In genomic region chr7:19577877-19578414, GRCm38 (mm10) we compare ENCODE assay signal across 8 mouse cellular contexts. TPM values are rescaled to one million over a fixed set of nuclear protein-coding genes. Genes with fewer than 3 reads are reported as not detected.
DNase-seq lines count a peak whose midpoint lies in the region; ATAC-seq lines count a peak whose summit lies in the region.

No protein-coding gene starts in this region.

- H3K36me3 ChIP-seq in heart, embryonic 10.5 days: peaks cover 36% of the 10 kb centered on the region
- H3K36me3 ChIP-seq in hindbrain, embryonic 13.5 days: peaks cover 35% of the 10 kb centered on the region

- intact Hi-C loops in heart, postnatal 25 days (cut with DNase I): no loop called here

- H3K27ac ChIP-seq in heart, embryonic 10.5 days: no peak overlapping the region
- no peak overlapping the region for H3K27ac ChIP-seq in hindbrain, embryonic 13.5 days

- H3K27me3 ChIP-seq in heart, embryonic 10.5 days (ENCODE audit: insufficient read depth, poor library complexity, severe bottlenecking): peaks cover 61% of the 10 kb centered on the region
- H3K27me3 ChIP-seq in hindbrain, embryonic 13.5 days: peaks cover 66% of the 10 kb centered on the region

- no peak for DNase-seq in heart, embryonic 10.5 days (ENCODE audit: low spot score)
- DNase-seq in heart, postnatal 25 days (ENCODE audit: low spot score): no peak
- peak; percentile 47 to 62 for DNase-seq in cerebellum, postnatal 25 days
- DNase-seq in lung, postnatal 14 days: peak; percentile 22
- DNase-seq in spleen, postnatal 36 days (ENCODE audit: low spot score in 2 of 2): peak; percentile 82 to 84
- no peak for DNase-seq in frontal cortex, postnatal 36 days (ENCODE audit: low spot score in 2 of 2)

- H3K4me3 ChIP-seq in heart, embryonic 10.5 days: peak overlapping the region; percentile 60
- H3K4me3 ChIP-seq in hindbrain, embryonic 13.5 days: peak overlapping the region; percentile 31

- H3K4me1 ChIP-seq in heart, embryonic 10.5 days: peaks cover 22% of the 10 kb centered on the region
- peaks cover 18% of the 10 kb centered on the region for H3K4me1 ChIP-seq in hindbrain, embryonic 13.5 days (replicated peaks)

- 16% methylated on average over 10 of the region's 10 CpGs for WGBS in heart, embryonic 10.5 days
- 20% methylated on average over 10 of the region's 10 CpGs for WGBS in hindbrain, embryonic 13.5 days

- H3K4me2 ChIP-seq in hindbrain, embryonic 13.5 days: peak overlapping the region; percentile 53

- no peaks in the 10 kb centered on the region for H3K9me3 ChIP-seq in heart, embryonic 10.5 days
- no peaks in the 10 kb centered on the region for H3K9me3 ChIP-seq in hindbrain, embryonic 13.5 days

- H3K9ac ChIP-seq in hindbrain, embryonic 13.5 days: 0 out of 2 replicates have a peak overlapping the region, but pooled peaks have one; percentile 59

- no peak for ATAC-seq in hindbrain, embryonic 13.5 days (ENCODE audit: low FRiP score)
- no peak; the same call in 1 of the 2 replicates for ATAC-seq in erythroid progenitor cell, adult 5-6 weeks (replicated peaks; ENCODE audit: low FRiP score, poor library complexity, severe bottlenecking)

RNA-seq across cellular contexts. Expression of gene Gemin7, which starts 0.6 kb away (rescaled TPM):
- 149 and 182 TPM in 2 replicates for polyA plus RNA-seq in heart, embryonic 10.5 days (2016; fragmentation: Nextera tagmentation; extraction: Ambion mirVana)
- 10 to 100 TPM; 44.6 to 45.6 TPM for total RNA-seq in heart, postnatal 25 days (2021)
- 139 and 144 TPM in 2 replicates for polyA plus RNA-seq in hindbrain, embryonic 13.5 days (2015; fragmentation: Nextera tagmentation; extraction: Ambion mirVana)
- total RNA-seq in erythroid progenitor cell, adult 5-6 weeks (2015; ENCODE audit: low replicate concordance): 78.9 and 80.1 TPM in 2 replicates
- 19.6 and 26.4 TPM in 2 replicates for total RNA-seq in erythroid progenitor cell, adult 5-6 weeks (2017; ENCODE audit: low replicate concordance)

RNA-seq across cellular contexts. Expression of gene Zfp296, which starts 0.9 kb away (rescaled TPM):
- polyA plus RNA-seq in heart, embryonic 10.5 days (2016; fragmentation: Nextera tagmentation; extraction: Ambion mirVana): 0.41 and 0.69 TPM in 2 replicates
- total RNA-seq in heart, postnatal 25 days (2021): under 1 TPM; 0.28 to 0.49 TPM
- polyA plus RNA-seq in hindbrain, embryonic 13.5 days (2015; fragmentation: Nextera tagmentation; extraction: Ambion mirVana): 0.17 and 0.22 TPM in 2 replicates
- total RNA-seq in erythroid progenitor cell, adult 5-6 weeks (2015; ENCODE audit: low replicate concordance): not detected in 2 replicates
- total RNA-seq in erythroid progenitor cell, adult 5-6 weeks (2017; ENCODE audit: low replicate concordance): 1.7 TPM in 1 of 2 replicates, not detected in the other

RNA-seq across cellular contexts. Expression of gene Ppp1r37, which starts 15.1 kb away (rescaled TPM):
- 17.9 and 30.0 TPM in 2 replicates for polyA plus RNA-seq in heart, embryonic 10.5 days (2016; fragmentation: Nextera tagmentation; extraction: Ambion mirVana)
- 10 to 100 TPM; 48.0 to 52.3 TPM for total RNA-seq in heart, postnatal 25 days (2021)
- polyA plus RNA-seq in hindbrain, embryonic 13.5 days (2015; fragmentation: Nextera tagmentation; extraction: Ambion mirVana): 32.1 and 32.7 TPM in 2 replicates
- total RNA-seq in erythroid progenitor cell, adult 5-6 weeks (2015; ENCODE audit: low replicate concordance): 51.1 and 51.5 TPM in 2 replicates
- 54.5 and 74.7 TPM in 2 replicates for total RNA-seq in erythroid progenitor cell, adult 5-6 weeks (2017; ENCODE audit: low replicate concordance)

RNA-seq across cellular contexts. Expression of gene Clasrp, which starts 26.3 kb away (rescaled TPM):
- 38.7 and 47.6 TPM in 2 replicates for polyA plus RNA-seq in heart, embryonic 10.5 days (2016; fragmentation: Nextera tagmentation; extraction: Ambion mirVana)
- total RNA-seq in heart, postnatal 25 days (2021): 10 to 100 TPM; 14.5 to 20.5 TPM
- 54.2 and 60.5 TPM in 2 replicates for polyA plus RNA-seq in hindbrain, embryonic 13.5 days (2015; fragmentation: Nextera tagmentation; extraction: Ambion mirVana)
- 12.3 and 14.3 TPM in 2 replicates for total RNA-seq in erythroid progenitor cell, adult 5-6 weeks (2015; ENCODE audit: low replicate concordance)
- 19.9 and 45.4 TPM in 2 replicates for total RNA-seq in erythroid progenitor cell, adult 5-6 weeks (2017; ENCODE audit: low replicate concordance)

RNA-seq across cellular contexts. Expression of gene Relb, which starts 51.3 kb away (rescaled TPM):
- polyA plus RNA-seq in heart, embryonic 10.5 days (2016; fragmentation: Nextera tagmentation; extraction: Ambion mirVana): 3.3 and 3.8 TPM in 2 replicates
- 1 to 10 TPM; 7.3 to 7.6 TPM for total RNA-seq in heart, postnatal 25 days (2021)
- polyA plus RNA-seq in hindbrain, embryonic 13.5 days (2015; fragmentation: Nextera tagmentation; extraction: Ambion mirVana): 4.9 and 5.4 TPM in 2 replicates
- 1.7 and 3.2 TPM in 2 replicates for total RNA-seq in erythroid progenitor cell, adult 5-6 weeks (2015; ENCODE audit: low replicate concordance)
- 4.0 TPM in 1 of 2 replicates, not detected in the other for total RNA-seq in erythroid progenitor cell, adult 5-6 weeks (2017; ENCODE audit: low replicate concordance)

Comparison
In these comparisons a context has a peak if more than half of its experiments do, and no peak if none do; other contexts are left out.
1. DNase-seq: peak in cerebellum, postnatal 25 days (2 of 2), lung, postnatal 14 days (single experiment) and spleen, postnatal 36 days (2 of 2); none in heart, embryonic 10.5 days (single experiment), heart, postnatal 25 days (single experiment) and frontal cortex, postnatal 36 days (0 of 2).